Mouse (Mus musculus) right cerebral cortex, postnatal 10 days (tissue): ENCODE results near the gene P4hb.
A peak's percentile ranks its signal among the peaks of the same experiment; 100 is the strongest.
"Not testable (repeated sequence)": the region's sequence is repeated elsewhere in the genome, so short reads cannot be mapped to it uniquely, and the experiment has no call there.

Experiments used
- DNase-seq, 2 experiments: peaks; one replicate each; pipeline ENCODE4 v3.0.0; 2021; ENCODE audit warnings: low spot score in 2 of 2

The P4hb gene

DNA sequence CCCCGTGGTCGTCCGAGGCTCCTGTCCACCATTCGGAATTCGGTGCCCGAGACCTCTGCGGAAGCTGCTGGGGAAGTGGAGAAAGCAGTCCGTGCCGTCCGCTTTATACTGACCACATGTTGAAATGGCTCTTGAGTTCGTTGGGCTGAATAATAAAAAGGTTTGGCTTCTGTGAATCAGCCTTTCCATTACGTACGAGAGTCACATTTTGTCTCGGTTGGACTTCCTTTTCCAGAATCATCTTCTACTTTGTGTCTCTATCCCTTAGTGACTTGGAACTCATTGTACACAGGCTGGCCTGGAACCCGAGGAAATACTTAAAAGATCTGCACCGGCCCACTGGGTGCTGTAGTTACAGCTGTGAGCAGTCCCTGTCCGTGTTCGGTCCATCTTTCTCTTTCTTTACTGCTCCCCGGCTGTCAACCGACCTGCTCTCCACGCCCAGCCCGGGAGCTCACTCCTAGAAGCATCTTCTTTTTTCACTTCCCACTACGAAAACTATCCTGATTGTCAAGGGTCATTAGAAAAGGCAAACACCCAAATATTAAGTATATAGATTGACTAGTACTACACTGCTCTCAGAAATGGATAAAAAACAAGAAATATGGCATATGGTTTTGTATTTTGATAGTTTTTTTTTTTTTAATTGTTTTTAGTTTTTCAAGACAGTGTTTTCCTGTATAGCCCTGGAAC is 678 bp upstream of the P4hb start:
- DNase-seq = no peak

GRCm38 (mm10) chr11:120572417-120572751 is 669 bp downstream of the P4hb start:
- no peak for DNase-seq

GRCm38 (mm10) chr11:120571754-120572416 is 1.2 kb downstream of the P4hb start:
- DNase-seq = peak; percentile 30 to 47

DNA sequence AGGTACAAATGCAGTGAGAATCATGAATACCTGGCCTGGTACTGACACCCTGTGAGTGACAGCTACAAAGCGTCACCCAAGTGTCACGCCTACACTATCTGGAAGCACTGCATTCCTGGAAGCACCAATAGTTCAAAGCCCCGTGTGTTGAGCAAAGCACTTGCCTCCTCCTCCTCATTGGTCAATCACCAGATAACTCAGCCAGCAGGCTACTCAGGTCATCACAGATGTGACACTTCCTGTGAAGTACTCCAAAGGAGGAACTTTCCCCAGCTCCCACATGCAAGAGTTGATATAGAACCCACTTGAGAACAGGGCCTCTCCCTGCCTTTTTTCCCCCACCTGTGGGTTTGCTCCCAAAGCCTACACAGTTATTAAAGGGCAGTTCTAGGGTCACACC is 1.9 kb downstream of the P4hb start:
- no peak for DNase-seq

GRCm38 (mm10) chr11:120568324-120568723 is 4.7 kb downstream of the P4hb start:
- DNase-seq = no peak

- no peak for DNase-seq
These were observed 7.9 kb downstream of the P4hb start for GRCm38 (mm10) chr11:120565114-120565513.

DNA sequence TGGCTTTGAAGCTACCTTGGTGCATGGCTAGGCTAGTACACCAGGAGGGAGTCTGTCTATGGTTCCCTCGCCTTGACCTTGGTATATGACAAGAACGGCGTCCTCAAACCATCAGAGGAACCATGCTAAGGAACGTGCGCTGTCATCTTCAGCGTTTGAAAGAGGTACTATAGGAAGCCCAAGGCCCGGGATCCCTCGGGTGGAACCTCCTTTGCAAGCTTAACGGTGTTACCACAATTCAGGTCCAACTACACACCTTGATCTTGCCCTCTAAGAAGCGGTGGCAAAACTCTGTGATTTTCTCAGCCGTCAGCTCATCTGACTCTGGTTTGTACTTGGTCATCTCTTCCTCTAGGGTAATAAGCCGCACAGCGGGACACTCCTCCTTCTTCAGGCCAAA is 10.1 kb downstream of the P4hb start:
- DNase-seq = no peak

- no peak for DNase-seq
These were observed 11.9 kb downstream of the P4hb start for GRCm38 (mm10) chr11:120560952-120561728.

GRCm38 (mm10) chr11:120558843-120559242 is 14.2 kb downstream of the P4hb start:
- not testable (repeated sequence) for DNase-seq

DNA sequence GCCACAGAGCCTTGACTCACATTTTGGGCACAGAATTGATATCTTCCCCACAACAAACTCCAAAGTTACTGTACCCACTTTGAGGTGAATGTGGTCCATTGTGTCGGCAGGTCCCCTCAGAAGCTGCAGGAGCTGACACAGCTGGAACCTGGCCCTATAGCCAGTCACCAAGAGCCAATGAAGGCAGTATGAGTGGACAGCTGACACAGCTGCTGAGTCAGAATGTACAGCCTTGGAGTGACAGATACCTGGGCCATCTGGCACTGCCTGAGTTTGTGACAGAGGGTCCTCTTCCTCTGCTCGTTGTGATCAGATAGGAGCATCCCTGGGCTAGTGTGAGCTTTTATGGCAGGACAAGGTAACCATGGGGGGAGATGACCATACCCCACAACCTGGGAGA is 17.8 kb downstream of the P4hb start:
- DNase-seq = no peak

DNA sequence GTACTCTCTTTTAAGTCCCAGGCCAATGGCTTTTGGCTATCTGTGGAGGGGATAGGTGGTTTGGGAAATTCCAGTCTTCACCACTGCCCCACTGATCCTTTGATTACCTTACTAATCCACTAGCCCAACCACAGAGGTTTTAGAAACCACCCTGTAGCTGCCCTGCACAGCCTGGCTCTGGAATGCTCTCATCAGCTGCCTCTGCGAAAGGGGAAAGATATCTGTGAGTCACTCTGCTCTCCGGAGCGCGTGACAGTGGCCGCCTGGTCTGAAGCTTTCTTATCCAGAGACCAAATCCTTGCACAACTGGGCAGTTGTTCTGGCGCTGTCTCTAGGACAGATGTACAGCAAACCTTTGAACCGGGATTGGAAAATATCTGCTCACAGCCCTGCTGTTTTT is 18.2 kb downstream of the P4hb start:
- no peak for DNase-seq

DNA sequence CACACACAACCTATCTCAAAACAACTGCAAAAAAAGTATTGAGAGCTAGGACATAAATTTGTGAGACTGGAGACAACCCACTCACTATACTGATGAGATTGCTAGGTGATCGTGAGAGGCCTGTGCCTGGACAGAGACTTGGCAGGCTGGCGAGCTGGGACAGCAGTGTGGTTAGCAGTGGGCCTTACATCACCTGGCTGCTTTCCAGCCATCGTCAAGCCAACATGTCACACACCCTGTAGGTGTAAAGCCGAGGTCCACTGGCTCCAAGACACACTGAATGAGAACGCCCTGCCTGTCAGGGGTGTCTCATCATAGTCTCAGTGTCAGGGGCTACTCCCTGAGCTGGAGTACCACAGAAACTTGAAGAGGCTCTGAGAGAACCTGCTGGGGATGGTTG is 20.3 kb downstream of the P4hb start:
- no peak for DNase-seq

DNA sequence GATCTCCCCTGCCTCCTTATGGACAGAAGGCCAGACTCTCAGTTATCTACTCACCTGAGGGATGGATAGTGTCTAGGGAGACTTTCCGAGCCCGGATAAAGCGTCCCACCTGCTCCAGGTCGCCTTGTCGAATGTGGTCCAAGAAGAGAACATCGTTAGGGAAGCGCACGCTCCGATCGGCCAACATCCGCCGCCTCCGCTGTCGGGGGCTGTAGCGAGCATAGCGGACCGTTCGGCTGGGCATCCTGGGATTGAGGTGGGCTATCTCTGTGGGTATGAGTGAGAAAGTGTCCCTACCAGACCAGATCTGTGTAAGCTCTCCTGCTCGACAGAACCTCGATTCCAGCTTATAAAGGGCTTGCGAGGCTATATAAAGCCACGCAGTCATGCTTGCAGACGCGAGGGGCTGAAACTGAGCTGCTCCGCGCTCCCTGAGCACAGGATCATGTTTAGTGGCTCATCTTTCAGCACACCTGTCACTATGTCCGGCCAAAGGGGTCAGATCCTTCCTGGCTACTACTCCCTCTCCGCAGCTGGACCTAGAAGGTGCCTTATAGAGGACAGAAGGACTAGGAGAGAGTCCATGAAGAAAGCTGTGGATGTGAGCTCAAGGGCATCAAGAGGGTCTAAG is 22.1 kb downstream of the P4hb start, which contains the start of gene Ppp1r27:
TSS of gene Ppp1r27 (minus strand) at position 323 of the 631 bp plus-strand sequence.
- DNase-seq = no peak

DNA sequence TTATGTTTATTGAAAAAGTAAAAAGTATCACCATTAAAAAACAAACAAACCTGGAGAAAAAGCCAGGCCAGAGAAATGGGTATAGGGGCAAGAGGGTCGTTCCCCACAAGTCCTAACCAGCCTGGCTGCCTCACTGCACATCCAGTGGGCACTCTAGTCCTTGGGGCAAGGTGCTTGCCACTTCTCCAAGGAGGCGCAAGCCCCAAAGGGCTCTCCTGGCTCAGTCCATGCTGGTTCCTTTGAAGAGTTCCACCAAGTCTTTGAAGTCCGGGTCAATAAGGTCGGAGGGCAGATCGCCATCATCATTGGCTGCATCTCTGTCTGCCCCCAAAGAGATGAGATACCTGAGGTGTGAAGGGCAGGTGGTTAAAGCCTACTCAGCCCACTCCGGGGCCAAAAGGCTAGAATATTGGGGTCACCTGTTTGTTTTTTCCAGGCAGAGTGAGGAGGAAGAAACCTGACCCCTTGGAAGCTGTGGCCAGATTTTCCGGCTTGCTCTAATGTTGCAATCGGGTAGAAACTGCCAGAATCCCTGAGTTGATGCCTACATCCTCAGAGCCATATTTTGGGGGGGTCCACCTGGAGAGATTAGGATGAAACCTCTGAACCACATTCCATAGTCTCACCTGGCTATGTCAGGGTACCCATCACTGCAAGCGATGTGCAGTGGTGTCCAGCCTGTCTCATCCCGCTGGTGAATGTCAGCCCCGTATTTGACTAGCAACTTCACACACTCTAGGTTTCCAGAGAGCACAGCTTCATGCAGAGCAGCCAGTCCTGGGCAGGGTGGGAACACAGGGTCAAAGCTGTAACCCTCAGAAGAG is 22.9 kb downstream of the P4hb start:
- peak in 1 of 2 experiments; percentile 49 for DNase-seq

GRCm38 (mm10) chr11:120549168-120549945 is 23.7 kb downstream of the P4hb start, which contains the start of gene Mcrip1:
TSS of gene Mcrip1 (minus strand) at chr11:120549727.
- DNase-seq = peak; percentile 95 to 96

- DNase-seq = no peak
These were observed 24.3 kb downstream of the P4hb start for GRCm38 (mm10) chr11:120548786-120549167.

DNA sequence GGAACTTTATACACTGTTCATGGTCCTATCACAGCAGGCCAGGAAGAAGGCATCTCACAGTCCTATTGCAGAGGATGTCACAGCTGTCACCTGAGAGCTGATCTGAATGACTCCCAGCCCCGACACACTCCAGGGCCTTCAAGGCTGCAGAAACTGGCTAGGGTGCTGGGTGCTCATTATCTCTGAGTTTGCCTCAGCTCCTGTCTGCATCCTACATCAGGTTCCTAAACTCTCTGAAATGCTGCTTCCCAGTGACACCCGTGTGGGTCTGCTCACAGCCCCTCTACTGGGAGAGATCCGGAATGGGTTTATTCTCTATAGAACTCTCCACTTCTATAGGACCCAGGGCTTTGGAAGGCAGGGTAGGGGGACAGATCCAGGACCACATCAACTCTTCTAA is 24.8 kb downstream of the P4hb start:
- DNase-seq = no peak

GRCm38 (mm10) chr11:120547469-120547868 is 25.6 kb downstream of the P4hb start:
- no peak for DNase-seq

- DNase-seq = no peak
These were observed 27.1 kb downstream of the P4hb start for GRCm38 (mm10) chr11:120545964-120546363.

- no peak for DNase-seq
These were observed 30.7 kb downstream of the P4hb start for GRCm38 (mm10) chr11:120542376-120542775.

- DNase-seq = no peak
These were observed 31.1 kb downstream of the P4hb start for GRCm38 (mm10) chr11:120541907-120542306.
